Mouse (Mus musculus): Measurements from ENCODE around the gene Palm2.

- TF ChIP-seq POLR2A (IDR thresholded peaks at IDR 0.05; ENCODE audit: borderline replicate concordance, extremely low read depth, insufficient read depth, insufficient read length, poor library complexity, severe bottlenecking) (no peak), CTCF (IDR thresholded peaks at IDR 0.05; ENCODE audit: borderline replicate concordance, extremely low read depth, insufficient read depth, insufficient read length) (no peak)
Measured at GRCm38 (mm10) chr4:57697918-57698611, 264.0 kb downstream of the Palm2 start.

All from brain, embryonic 14.5 days (tissue).